Mouse (Mus musculus) gastrocnemius, postnatal 14 days (tissue): Measurements from ENCODE around the gene Mab21l3. TPM values are rescaled to one million over a fixed set of nuclear protein-coding genes. Genes with fewer than 3 reads are reported as not detected.
"Not testable (repeated sequence)": the region's sequence is repeated elsewhere in the genome, so short reads cannot be mapped to it uniquely, and the experiment has no call there.

ENCODE experiments used
- DNase-seq: peaks from one replicate; pipeline ENCODE4 v3.0.0; 2021; ENCODE audit warnings: mixed read lengths
- intact Hi-C: fragments of 180-260 bp; cut with DNase I; formaldehyde crosslinking; loops from one replicate; pipeline ENCODE4 v1.15.1; 2025; ENCODE audit warnings: low total_unique reads
- total RNA-seq, 2 experiments: library from RNA; stranded (reverse); gene quantifications; 2 replicates each; pipeline ENCODE4 v1.2.3; 2021

Mab21l3 gene
- total RNA-seq, 2 experiments from 2014 or later: not detected

DNA sequence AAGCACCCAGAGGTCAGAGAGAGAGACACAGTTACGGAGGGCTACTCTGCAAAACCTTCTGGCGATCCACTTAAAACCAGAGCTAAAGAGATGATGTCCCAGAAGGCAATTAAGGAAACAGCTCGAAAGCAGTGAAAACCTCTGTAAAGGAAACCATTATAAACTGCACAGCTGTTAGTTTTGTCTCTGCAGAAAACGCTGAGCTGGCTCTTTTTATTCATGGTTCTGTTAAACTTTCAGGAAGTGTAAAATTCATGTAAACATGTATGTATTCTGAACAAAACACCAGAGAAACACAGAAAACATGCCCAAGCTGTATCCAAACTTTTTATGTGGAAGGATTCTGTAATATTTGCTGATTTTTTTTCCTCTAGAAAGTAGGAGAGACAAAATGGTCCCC, 2.7 kb downstream of the Mab21l3 start:
- DNase-seq: no peak
- intact Hi-C loops: no loop called here

DNA sequence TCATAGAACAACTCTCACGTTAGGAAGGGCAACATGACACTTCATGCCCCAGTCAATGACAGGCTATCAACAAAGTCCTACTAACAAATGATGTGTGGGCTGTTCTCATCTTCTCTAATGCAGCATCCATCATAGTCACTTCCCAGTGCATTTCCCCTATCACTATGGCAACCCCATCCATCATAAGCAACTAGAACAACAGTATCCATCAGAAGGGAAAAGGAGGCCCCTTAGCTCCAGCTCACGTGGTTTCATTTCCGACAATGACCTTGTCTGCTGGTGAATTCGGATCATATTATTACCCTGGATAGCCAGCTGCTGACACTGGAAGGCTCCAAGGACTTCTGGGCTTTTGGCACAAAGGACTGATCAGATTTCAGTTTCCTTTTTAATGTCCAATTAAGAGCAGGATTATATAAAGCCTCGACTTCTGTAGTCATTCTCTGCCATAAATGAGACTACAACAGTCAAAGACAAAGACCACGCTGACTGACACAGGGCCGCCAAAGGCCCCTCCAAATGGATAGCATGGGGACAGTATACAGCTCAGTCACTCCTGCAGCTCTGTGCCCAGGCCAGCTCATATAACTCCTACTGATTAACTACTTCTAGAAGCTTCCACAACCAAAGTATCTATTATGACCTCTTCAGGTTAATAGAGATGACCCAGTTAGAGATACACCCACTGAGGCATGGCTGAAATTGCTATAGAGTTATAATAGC, 6.2 kb downstream of the Mab21l3 start:
- DNase-seq: no peak
- intact Hi-C loops: no loop called here

DNA sequence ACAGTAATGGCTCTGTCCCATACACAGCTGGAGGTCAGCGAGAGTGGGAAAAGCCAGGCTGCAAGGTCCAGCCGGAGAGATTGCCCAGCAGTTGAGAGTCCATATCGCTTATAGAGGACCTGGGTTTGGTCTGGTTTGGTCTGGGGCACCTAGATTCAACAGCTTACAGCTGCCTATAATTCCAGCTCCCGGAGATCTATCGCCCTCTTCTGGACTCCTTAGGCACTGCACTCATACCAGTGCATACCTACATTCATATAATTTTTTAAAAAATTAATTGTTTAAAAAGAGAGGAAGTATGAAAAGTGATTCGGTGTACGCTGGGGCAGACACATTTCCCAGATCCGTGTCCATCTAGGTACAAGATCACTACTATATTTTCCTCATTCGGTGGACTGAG, 9.4 kb downstream of the Mab21l3 start:
- intact Hi-C loops: no loop called here
- no peak for DNase-seq

- DNase-seq: no peak
- intact Hi-C loops: no loop called here
Observed at GRCm38 (mm10) chr3:101836971-101837370, 11.8 kb downstream of the Mab21l3 start.

DNA sequence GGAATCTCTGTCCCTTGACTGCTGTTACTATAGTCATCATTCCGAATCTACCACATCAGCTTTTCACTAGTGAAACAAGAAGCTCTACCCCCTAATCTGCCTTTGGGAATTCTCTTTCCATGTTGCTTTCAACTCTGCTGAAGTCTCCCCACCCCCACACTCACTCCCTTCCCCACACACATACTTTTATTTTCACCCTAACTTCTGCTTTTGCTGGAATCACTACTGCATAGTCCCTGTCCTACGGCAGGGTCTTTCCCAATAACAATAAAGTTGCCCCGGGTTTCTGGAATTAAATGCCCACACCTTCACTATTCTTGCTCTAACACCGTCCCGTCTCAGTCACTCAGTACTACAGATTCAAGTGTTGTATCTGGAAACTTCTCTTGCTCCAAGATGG, 12.2 kb downstream of the Mab21l3 start:
- no peak for DNase-seq
- intact Hi-C loops: no loop called here

- intact Hi-C loops: no loop called here
- peak; percentile 79 for DNase-seq
Observed at GRCm38 (mm10) chr3:101836045-101836444, 12.7 kb downstream of the Mab21l3 start.

DNA sequence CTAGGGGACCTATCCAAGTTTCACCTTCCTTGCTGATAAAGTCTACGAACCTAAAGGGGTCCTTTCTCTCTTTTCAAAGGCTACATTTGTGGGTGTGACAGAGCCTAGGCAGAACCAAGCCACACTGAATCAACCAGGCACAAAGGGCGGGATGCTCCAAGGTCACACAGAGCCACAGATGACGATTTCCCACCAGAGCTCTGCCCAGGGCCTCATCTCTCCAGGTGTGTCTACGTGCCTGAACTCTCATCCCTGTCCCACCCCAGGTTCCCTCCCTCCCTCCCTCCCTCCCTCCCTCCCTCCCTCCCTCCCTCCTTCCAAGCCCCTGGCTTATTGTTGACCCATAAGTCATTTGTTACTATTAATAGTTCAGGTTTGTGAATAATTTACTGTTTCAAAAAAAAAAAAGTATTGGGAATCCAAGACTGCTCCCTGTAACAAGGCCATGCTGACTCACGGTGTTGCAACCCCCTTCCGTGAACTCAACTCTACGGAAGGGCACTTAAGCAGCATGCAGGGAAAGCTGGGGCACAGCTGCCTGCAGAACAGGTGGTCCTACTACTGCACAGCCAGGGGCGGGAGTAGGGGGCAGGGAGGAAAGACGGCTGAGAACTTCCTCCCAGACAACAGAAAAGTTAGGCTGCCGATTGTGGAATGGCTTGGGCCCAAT, 17.4 kb downstream of the Mab21l3 start:
- DNase-seq: no peak
- intact Hi-C loops: no loop called here

GRCm38 (mm10) chr3:101829881-101830616, 18.7 kb downstream of the Mab21l3 start:
- intact Hi-C loops: no loop called here

DNA sequence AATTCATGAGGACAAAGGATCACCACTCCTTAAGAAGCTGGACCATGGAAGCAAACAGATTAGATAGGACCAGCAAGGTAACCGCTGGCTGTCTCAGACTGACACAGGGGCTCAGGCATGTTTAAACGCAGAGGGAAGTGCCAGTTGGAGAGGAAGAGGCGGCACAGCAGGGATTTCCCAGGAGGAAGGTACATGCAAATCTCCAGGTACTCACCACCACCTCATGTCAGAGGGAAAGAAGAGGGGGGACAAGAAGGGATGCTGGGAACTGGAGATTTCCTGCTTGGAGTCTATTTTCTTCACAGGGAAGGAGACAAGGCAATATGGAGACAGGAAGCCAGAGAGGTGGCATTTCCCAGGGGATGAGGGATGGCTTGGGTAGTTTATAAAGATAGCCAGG, 20.2 kb downstream of the Mab21l3 start:
- intact Hi-C loops: no loop called here
- DNase-seq: no peak

More at GRCm38 (mm10) chr3:101829881-101830616, 18.7 kb downstream of the Mab21l3 start:
- DNase-seq: no peak

- DNase-seq: no peak
- intact Hi-C loops: no loop called here
Observed at GRCm38 (mm10) chr3:101827220-101827715, 21.5 kb downstream of the Mab21l3 start.

DNA sequence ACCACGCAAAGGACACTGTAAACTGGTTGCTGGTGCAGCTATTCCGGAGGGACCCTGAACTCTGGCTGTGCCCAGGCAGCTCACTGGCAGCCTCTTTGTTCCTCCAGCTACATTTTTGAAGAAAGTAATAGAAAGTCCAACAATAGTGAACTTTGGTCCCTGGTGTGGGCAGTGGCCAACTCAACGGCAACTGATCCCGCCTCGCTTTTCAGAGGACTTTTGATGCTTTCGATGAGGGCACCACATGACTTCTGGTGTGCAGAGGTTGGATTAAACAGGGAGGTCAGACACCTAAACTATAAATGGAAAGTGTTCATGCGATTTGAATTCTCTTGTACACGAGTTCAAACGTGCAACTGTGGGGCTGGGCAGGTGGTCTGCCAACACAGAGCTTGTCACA, 24.4 kb downstream of the Mab21l3 start:
- DNase-seq: no peak
- intact Hi-C loops: no loop called here

DNA sequence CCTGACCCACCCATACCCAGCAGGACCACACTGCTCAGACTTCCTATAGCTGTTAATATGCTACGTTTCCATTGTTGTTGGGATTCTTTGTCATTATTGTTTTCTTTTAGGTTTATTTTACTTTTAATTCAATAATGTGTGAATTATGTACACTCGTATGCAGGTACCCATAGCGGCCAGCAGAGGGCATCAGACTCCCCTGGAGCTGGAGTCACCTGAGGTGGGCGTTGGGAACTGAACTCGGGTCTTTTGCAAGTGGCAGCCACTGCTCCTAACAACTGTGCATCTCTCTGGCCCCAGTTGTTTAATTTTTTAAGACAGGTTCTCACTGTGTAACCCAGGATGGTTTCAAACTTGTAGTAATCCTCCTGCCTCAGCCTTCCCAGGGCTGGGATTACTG, 26.7 kb downstream of the Mab21l3 start:
- intact Hi-C loops: no loop called here

DNA sequence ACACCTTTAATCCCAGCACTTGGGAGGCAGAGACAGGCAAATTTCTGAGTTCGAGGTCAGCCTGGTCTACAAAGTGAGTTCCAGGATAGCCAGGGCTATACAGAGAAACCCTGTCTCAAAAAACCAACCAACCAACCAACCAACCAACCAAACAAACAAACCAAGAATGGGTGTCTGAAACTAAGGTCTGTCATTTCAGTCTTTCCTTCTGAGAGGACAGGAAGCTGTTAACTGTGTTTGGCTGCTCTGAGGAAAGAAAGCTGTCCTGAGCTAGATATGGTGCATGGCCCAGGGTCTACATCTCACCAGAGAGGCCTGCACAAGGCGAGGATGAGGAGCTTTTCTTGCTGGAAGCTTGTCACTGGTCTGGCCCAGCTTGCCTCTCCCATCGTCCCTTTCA, 28.1 kb downstream of the Mab21l3 start:
- intact Hi-C loops, DNase-seq: not testable (repeated sequence)

More for the DNA sequence above, 26.7 kb downstream of the Mab21l3 start:
- DNase-seq: no peak

GRCm38 (mm10) chr3:101816006-101816405, 32.8 kb downstream of the Mab21l3 start:
- DNase-seq: no peak
- intact Hi-C loops: loop anchor here (10.0 kb wide), 1 partner anchor 511 kb away; no protein-coding TSS in a partner anchor

DNA sequence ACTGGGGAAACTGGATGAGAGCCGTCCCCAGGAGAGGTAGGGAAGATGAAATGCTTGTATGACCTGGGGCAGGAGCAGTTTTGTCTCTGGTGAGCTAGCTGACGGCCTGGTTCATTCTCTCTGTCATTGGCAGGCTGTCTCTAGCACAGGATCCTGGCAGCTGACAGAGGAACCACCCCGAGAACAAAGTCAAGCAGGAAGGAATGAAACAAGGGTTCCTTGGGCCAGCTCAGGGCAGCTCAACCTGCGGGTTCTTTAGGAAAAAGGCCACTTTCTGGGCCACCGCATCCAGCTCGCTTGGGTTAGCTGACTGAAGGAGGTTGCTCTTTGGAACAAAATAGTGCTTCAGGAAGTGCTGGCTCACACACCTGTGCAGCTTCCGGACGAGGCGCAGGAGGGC, 34.0 kb downstream of the Mab21l3 start:
- intact Hi-C loops: loop anchor here (10.0 kb wide), 1 partner anchor 510 kb away; no protein-coding TSS in a partner anchor
- DNase-seq: no peak

DNA sequence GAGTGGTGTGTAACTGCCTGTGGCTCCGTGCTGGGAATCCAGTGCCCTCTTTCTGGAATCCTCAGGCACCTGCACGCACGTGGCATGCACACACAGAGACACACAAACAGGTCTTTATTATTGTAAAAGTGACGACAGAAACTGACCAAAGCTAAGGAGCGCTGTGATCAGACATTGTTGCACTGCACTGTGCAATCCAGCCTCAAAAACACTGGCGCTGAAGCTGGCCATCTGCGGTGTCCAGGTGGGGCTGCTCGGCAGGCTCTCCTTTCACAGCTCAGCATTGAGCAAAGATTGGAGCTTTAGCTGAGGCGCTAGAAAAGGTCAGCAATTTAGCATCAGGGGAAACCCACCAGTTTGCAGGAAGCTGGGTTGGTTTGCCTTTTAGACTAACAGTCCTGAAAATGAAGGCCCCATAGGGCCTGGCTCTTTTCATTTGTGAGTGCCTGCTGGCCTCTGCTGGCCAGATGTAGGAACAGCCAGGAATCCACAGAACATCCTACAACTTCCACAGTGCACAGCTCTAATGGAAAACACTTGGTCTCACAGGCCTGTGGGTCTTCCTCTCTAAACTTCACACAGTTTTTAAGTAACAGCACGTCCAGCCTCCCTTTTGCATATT, 36.3 kb downstream of the Mab21l3 start:
- DNase-seq: peak; percentile 54
- intact Hi-C loops: loop anchor here (2.0 to 10.0 kb wide), 2 partner anchors 318 to 508 kb away; no protein-coding TSS in a partner anchor

- intact Hi-C loops: loop anchor here (2.0 to 10.0 kb wide), 2 partner anchors 317 to 507 kb away; no protein-coding TSS in a partner anchor
- DNase-seq: no peak
Observed at GRCm38 (mm10) chr3:101811931-101812330, 36.8 kb downstream of the Mab21l3 start.

DNA sequence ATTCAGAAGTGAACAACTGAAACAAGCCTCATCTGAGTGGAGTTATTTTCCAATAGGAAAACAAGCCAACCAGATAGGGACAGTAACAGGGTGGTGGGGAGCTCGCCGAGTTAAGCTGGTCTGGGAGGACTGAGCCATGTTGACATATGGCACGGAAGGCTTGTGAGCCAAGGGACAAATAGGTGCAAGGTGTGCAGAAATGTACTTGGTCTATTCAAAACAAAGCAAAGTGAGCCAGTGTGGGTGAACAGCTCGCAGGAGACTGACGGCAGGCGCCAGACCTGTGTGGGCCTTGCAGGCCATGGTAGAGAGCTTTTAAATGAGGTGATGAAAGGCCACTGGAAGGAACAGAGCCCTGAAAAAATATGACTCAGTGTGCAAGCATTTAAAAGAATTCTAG, 41.1 kb downstream of the Mab21l3 start:
- intact Hi-C loops: loop anchor here (5.0 kb wide), 1 partner anchor 300 kb away; no protein-coding TSS in a partner anchor

GRCm38 (mm10) chr3:101806941-101807340, 41.8 kb downstream of the Mab21l3 start:
- no peak for DNase-seq
- intact Hi-C loops: loop anchor here (5.0 kb wide), 1 partner anchor 300 kb away; no protein-coding TSS in a partner anchor

More for the DNA sequence above, 41.1 kb downstream of the Mab21l3 start:
- DNase-seq: no peak
